Mouse (Mus musculus) lung, embryonic 16.5 days (tissue): ENCODE measurements around the gene Noa1. TPM values are rescaled to one million over a fixed set of nuclear protein-coding genes. Genes with fewer than 3 reads are reported as not detected.

Experiments
- ATAC-seq: fragments of 200-750 bp; cut with Nextera tagmentation; 2 replicates; pipeline ENCODE4 v1.8.0; 2017; ENCODE audit warnings: low read depth, mild to moderate bottlenecking, moderate library complexity
- H3K27ac ChIP-seq: fragments of 300-500 bp; sonication (generic); 2 replicates; pipeline ENCODE4 v1.5.1; 2014; ENCODE audit warnings: mild to moderate bottlenecking, control low read depth, low read length
- H3K27me3 ChIP-seq: fragments of 300-500 bp; sonication (generic); 2 replicates; pipeline ENCODE4 v1.6.1; 2014; ENCODE audit warnings: low read depth, low read length, mixed read lengths; ENCODE audit not compliant: control insufficient read depth, insufficient read depth
- H3K36me3 ChIP-seq: fragments of 300-500 bp; sonication (generic); 2 replicates; pipeline ENCODE4 v1.6.1; 2014; ENCODE audit warnings: low read length; ENCODE audit not compliant: control insufficient read depth, insufficient read depth
- H3K4me1 ChIP-seq: fragments of 300-500 bp; sonication (generic); replicated peaks from 2 replicates; pipeline ENCODE4 v1.6.1; 2014; ENCODE audit warnings: low read length, mixed read lengths; ENCODE audit not compliant: control insufficient read depth, insufficient read depth
- H3K4me2 ChIP-seq: fragments of 300-500 bp; sonication (generic); 2 replicates; pipeline ENCODE4 v1.6.1; 2014; ENCODE audit warnings: low read depth, low read length, control low read depth
- H3K4me3 ChIP-seq: fragments of 300-500 bp; sonication (generic); 2 replicates; pipeline ENCODE4 v1.5.1; 2014; ENCODE audit warnings: mild to moderate bottlenecking, low read length, control low read depth
- H3K9ac ChIP-seq: fragments of 300-500 bp; sonication (generic); 2 replicates; pipeline ENCODE4 v1.6.1; 2014; ENCODE audit warnings: low read length, control low read depth
- H3K9me3 ChIP-seq: fragments of 300-500 bp; sonication (generic); 2 replicates; pipeline ENCODE4 v1.6.1; 2016; ENCODE audit warnings: low read length; ENCODE audit not compliant: control insufficient read depth
- WGBS: fragments of 180-500 bp; shearing (Covaris S2); extraction: QIAGEN DNeasy Blood & Tissue Kit; methylation state at CpG from one replicate; pipeline ENCODE4 v1.1.7; 2014; 5-methylcytosine and 5-hydroxymethylcytosine counted together
- microRNA-seq: library from miRNA; unstranded; fragments of <30 nt; microRNA quantifications from one replicate; pipeline ENCODE4, GENCODE M21; 2016
- polyA plus RNA-seq: library from polyadenylated mRNA; unstranded; fragments of >200 nt; fragmentation: Nextera tagmentation; extraction: Ambion mirVana; gene quantifications from 2 replicates; pipeline ENCODE4 v1.2.1, GENCODE M21; 2015

Noa1 gene
- polyA plus RNA-seq, 1 experiment from 2014 or later, result 25.8 TPM

DNA sequence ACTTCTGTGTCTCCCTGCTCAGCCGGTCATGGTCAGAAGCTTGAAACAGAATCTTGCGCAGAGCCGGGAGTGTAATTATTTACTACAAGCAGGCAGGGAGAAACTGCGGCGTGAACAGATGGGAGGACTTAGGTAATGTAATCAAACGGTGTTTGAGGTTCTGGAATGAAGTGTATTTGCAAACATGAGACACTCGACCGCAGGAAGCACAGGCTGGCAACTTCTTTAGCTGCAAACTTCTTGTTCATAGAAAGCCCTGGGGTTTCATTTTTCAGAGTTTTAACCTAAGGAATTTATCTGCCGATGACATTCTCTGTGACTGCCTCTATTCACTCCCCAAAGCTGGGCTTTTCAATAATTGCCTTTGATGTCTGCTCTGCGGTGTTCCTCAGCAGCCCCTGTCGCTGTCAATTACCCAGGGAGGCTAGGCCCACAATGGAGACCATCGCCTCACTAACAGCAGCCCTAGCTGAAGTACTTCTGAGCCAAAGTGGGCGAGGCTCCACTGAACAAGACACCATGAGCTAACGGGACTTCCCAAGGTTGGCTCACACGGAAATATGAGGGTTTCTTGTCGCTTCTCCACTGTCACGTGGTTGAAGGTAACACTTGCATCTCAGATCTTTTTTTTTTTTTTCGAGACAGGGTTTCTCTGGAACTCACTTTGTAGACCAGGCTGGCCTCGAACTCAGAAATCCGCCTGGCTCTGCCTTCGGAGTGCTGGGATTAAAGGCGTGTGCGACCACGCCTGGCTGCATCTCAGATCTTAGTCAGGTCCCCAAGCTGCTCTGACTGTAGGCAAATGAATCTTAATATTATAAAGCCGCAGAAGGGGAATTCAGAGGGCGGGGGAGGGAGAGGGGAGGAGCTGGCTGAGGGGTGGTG lies 63.9 kb downstream of the Noa1 start:
- Histone ChIP-seq H3K36me3 (no peaks in the 10 kb centered on the region), H3K9me3 (no peaks in the 10 kb centered on the region), H3K9ac (peak overlapping the region; percentile 17), H3K4me1 (peaks cover 5% of the 10 kb centered on the region; the same call in 1 of the 2 replicates), H3K27me3 (no peaks in the 10 kb centered on the region), H3K4me2 (peak overlapping the region; percentile 61), H3K27ac (no peak overlapping the region), H3K4me3 (peak overlapping the region; percentile 34)
- peak; percentile 78 for ATAC-seq
- WGBS, result 25% methylated on average over 26 of the region's 26 CpGs

- H3K36me3 ChIP-seq, result no peaks in the 10 kb centered on the region
- H3K9ac ChIP-seq, result peak overlapping the region; percentile 17
- peak overlapping the region; percentile 34 for H3K4me3 ChIP-seq
- WGBS, result 25% methylated on average over 7 of the region's 7 CpGs
- no peaks in the 10 kb centered on the region for H3K9me3 ChIP-seq
- peaks cover 5% of the 10 kb centered on the region; the same call in 1 of the 2 replicates for H3K4me1 ChIP-seq
- peak overlapping the region; percentile 61 for H3K4me2 ChIP-seq
- no peak overlapping the region for H3K27ac ChIP-seq
- no peaks in the 10 kb centered on the region for H3K27me3 ChIP-seq
- ATAC-seq, result no peak
Measured at GRCm38 (mm10) chr5:77245463-77245786, 64.5 kb downstream of the Noa1 start.

GRCm38 (mm10) chr5:77244331-77244987 lies 65.4 kb downstream of the Noa1 start:
- no peak for ATAC-seq

More at GRCm38 (mm10) chr5:77244331-77244987, 65.4 kb downstream of the Noa1 start:
- Histone ChIP-seq H3K4me2 (no peak overlapping the region), H3K4me3 (no peak overlapping the region), H3K4me1 (peaks cover 5% of the 10 kb centered on the region; the same call in 1 of the 2 replicates), H3K36me3 (no peaks in the 10 kb centered on the region), H3K9ac (no peak overlapping the region), H3K27me3 (no peaks in the 10 kb centered on the region), H3K27ac (no peak overlapping the region), H3K9me3 (no peaks in the 10 kb centered on the region)
- 57% methylated on average over 8 of the region's 8 CpGs for WGBS

Small RNAs within 50 kb of the gene (microRNA-seq; reads per million reads assigned to microRNA genes)
- not detected for gene Mir5098

Other genes with a start within 250 kb of the Noa1 start
- 13.6 and 18.1 TPM in 2 replicates for gene Hopx, start 195.0 kb downstream of the Noa1 start, polyA plus RNA-seq
- gene Spink2, start 98.6 kb downstream of the Noa1 start, polyA plus RNA-seq, result 2.7 and 3.8 TPM in 2 replicates
- gene Rest, start 44.6 kb downstream of the Noa1 start, polyA plus RNA-seq, result 29.0 and 30.0 TPM in 2 replicates
- gene Polr2b, start 63 bp upstream of the Noa1 start, polyA plus RNA-seq, result 56.2 and 60.9 TPM in 2 replicates
- gene Igfbp7, start 98.0 kb upstream of the Noa1 start, polyA plus RNA-seq, result 99.8 and 104 TPM in 2 replicates